Mouse (Mus musculus) hindbrain, embryonic 10.5 days (tissue): Measurements from ENCODE around the gene Ly9. TPM values are rescaled to one million over a fixed set of nuclear protein-coding genes. Genes with fewer than 3 reads are reported as not detected.

Experiments used
- DNase-seq: peaks from one replicate; pipeline ENCODE4 v3.0.0-alpha.2; 2017; ENCODE audit warnings: low spot score
- H3K27ac ChIP-seq: fragments of 300-500 bp; sonication (generic); 2 replicates; pipeline ENCODE4 v1.5.1; 2016; ENCODE audit warnings: mild to moderate bottlenecking, moderate library complexity
- H3K27me3 ChIP-seq: fragments of 300-500 bp; sonication (generic); 2 replicates; pipeline ENCODE4 v1.6.1; 2016; ENCODE audit warnings: mild to moderate bottlenecking; ENCODE audit not compliant: poor library complexity, insufficient read depth, severe bottlenecking
- H3K36me3 ChIP-seq: fragments of 300-500 bp; sonication (generic); 2 replicates; pipeline ENCODE4 v1.6.1; 2016; ENCODE audit warnings: mild to moderate bottlenecking, moderate library complexity
- H3K4me1 ChIP-seq: fragments of 300-500 bp; sonication (generic); replicated peaks from 2 replicates; pipeline ENCODE4 v1.6.1; 2016; ENCODE audit warnings: mild to moderate bottlenecking
- H3K4me3 ChIP-seq: fragments of 300-500 bp; sonication (generic); 2 replicates; pipeline ENCODE4 v1.5.1; 2016; ENCODE audit warnings: mild to moderate bottlenecking, moderate library complexity
- H3K9me3 ChIP-seq: fragments of 300-500 bp; sonication (generic); 2 replicates; pipeline ENCODE4 v1.6.1; 2016; ENCODE audit warnings: mild to moderate bottlenecking, moderate library complexity
- WGBS: fragments of 180-500 bp; shearing (Covaris S2); methylation state at CpG from one replicate; pipeline ENCODE4 v1.1.7; 2016; 5-methylcytosine and 5-hydroxymethylcytosine counted together
- polyA plus RNA-seq: library from polyadenylated mRNA; unstranded; fragments of >200 nt; fragmentation: Nextera tagmentation; extraction: Ambion mirVana; gene quantifications from 2 replicates; pipeline ENCODE4 v1.2.1, GENCODE M21; 2016

Gene Ly9
- polyA plus RNA-seq, 1 experiment from 2014 or later: 0.09 TPM

GRCm38 (mm10) chr1:171627801-171628200 is 20.6 kb upstream of the Ly9 start:
- Histone ChIP-seq H3K27me3 (no peaks in the 10 kb centered on the region), H3K9me3 (no peaks in the 10 kb centered on the region), H3K4me1 (no peaks in the 10 kb centered on the region), H3K27ac (no peak overlapping the region), H3K36me3 (no peaks in the 10 kb centered on the region), H3K4me3 (no peak overlapping the region)
- no peak for DNase-seq
- 88% methylated on average over 3 of the region's 3 CpGs for WGBS

GRCm38 (mm10) chr1:171620091-171620490 is 12.9 kb upstream of the Ly9 start:
- H3K4me3 ChIP-seq: no peak overlapping the region
- no peak for DNase-seq
- WGBS: 90% methylated on average over 6 of the region's 6 CpGs
- no peaks in the 10 kb centered on the region for H3K36me3 ChIP-seq
- no peaks in the 10 kb centered on the region for H3K27me3 ChIP-seq
- no peaks in the 10 kb centered on the region for H3K4me1 ChIP-seq
- no peak overlapping the region for H3K27ac ChIP-seq
- H3K9me3 ChIP-seq: no peaks in the 10 kb centered on the region

- H3K4me1 ChIP-seq: no peaks in the 10 kb centered on the region
- H3K27me3 ChIP-seq: no peaks in the 10 kb centered on the region
- no peaks in the 10 kb centered on the region for H3K36me3 ChIP-seq
- H3K27ac ChIP-seq: no peak overlapping the region
- H3K4me3 ChIP-seq: no peak overlapping the region
- WGBS: 90% methylated on average over 3 of the region's 3 CpGs
- DNase-seq: no peak
- H3K9me3 ChIP-seq: no peaks in the 10 kb centered on the region
Observed at GRCm38 (mm10) chr1:171619645-171620044, 12.4 kb upstream of the Ly9 start.

- H3K9me3 ChIP-seq: no peaks in the 10 kb centered on the region
- no peaks in the 10 kb centered on the region for H3K36me3 ChIP-seq
- H3K27ac ChIP-seq: no peak overlapping the region
- H3K27me3 ChIP-seq: no peaks in the 10 kb centered on the region
- no peak overlapping the region for H3K4me3 ChIP-seq
- no peaks in the 10 kb centered on the region for H3K4me1 ChIP-seq
- WGBS: 85% methylated on average over 8 of the region's 8 CpGs
- no peak for DNase-seq
Observed at GRCm38 (mm10) chr1:171619001-171619400, 11.8 kb upstream of the Ly9 start.

- Histone ChIP-seq H3K27ac (no peak overlapping the region), H3K36me3 (no peaks in the 10 kb centered on the region), H3K4me1 (no peaks in the 10 kb centered on the region), H3K4me3 (no peak overlapping the region), H3K27me3 (no peaks in the 10 kb centered on the region), H3K9me3 (no peaks in the 10 kb centered on the region)
- no peak for DNase-seq
- 82% methylated on average over 11 of the region's 11 CpGs for WGBS
Observed at GRCm38 (mm10) chr1:171616881-171617515, 9.8 kb upstream of the Ly9 start.

- WGBS: 53% methylated on average over 2 of the region's 2 CpGs
Observed at GRCm38 (mm10) chr1:171613962-171614361, 6.8 kb upstream of the Ly9 start.

GRCm38 (mm10) chr1:171610781-171611180 is 3.6 kb upstream of the Ly9 start:
- no peaks in the 10 kb centered on the region for H3K4me1 ChIP-seq
- no peak for DNase-seq
- no peaks in the 10 kb centered on the region for H3K9me3 ChIP-seq
- 34% methylated on average over 1 of the region's 1 CpGs for WGBS
- H3K27me3 ChIP-seq: no peaks in the 10 kb centered on the region
- no peak overlapping the region for H3K27ac ChIP-seq
- no peak overlapping the region for H3K4me3 ChIP-seq
- H3K36me3 ChIP-seq: no peaks in the 10 kb centered on the region

More at GRCm38 (mm10) chr1:171613962-171614361, 6.8 kb upstream of the Ly9 start:
- H3K4me3 ChIP-seq: no peak overlapping the region
- H3K9me3 ChIP-seq: no peaks in the 10 kb centered on the region
- H3K27me3 ChIP-seq: no peaks in the 10 kb centered on the region
- no peak for DNase-seq
- H3K36me3 ChIP-seq: no peaks in the 10 kb centered on the region
- no peak overlapping the region for H3K27ac ChIP-seq
- H3K4me1 ChIP-seq: no peaks in the 10 kb centered on the region

- 83% methylated on average over 2 of the region's 2 CpGs for WGBS
- H3K36me3 ChIP-seq: no peaks in the 10 kb centered on the region
- no peak overlapping the region for H3K4me3 ChIP-seq
- H3K27me3 ChIP-seq: no peaks in the 10 kb centered on the region
- H3K27ac ChIP-seq: no peak overlapping the region
- no peak for DNase-seq
- no peaks in the 10 kb centered on the region for H3K9me3 ChIP-seq
- H3K4me1 ChIP-seq: no peaks in the 10 kb centered on the region
Observed at GRCm38 (mm10) chr1:171610026-171610425, 2.8 kb upstream of the Ly9 start.

- no peak for DNase-seq
- WGBS: 81% methylated on average over 3 of the region's 3 CpGs
Observed at GRCm38 (mm10) chr1:171606656-171607055, 554 bp downstream of the Ly9 start.

GRCm38 (mm10) chr1:171604686-171605085 is 2.5 kb downstream of the Ly9 start:
- H3K36me3 ChIP-seq: no peaks in the 10 kb centered on the region
- H3K27ac ChIP-seq: no peak overlapping the region
- 85% methylated on average over 3 of the region's 3 CpGs for WGBS
- H3K4me3 ChIP-seq: no peak overlapping the region
- H3K4me1 ChIP-seq: no peaks in the 10 kb centered on the region
- no peak for DNase-seq
- H3K27me3 ChIP-seq: no peaks in the 10 kb centered on the region
- no peaks in the 10 kb centered on the region for H3K9me3 ChIP-seq

More at GRCm38 (mm10) chr1:171606656-171607055, 554 bp downstream of the Ly9 start:
- Histone ChIP-seq H3K27me3 (no peaks in the 10 kb centered on the region), H3K36me3 (no peaks in the 10 kb centered on the region), H3K4me1 (no peaks in the 10 kb centered on the region), H3K9me3 (no peaks in the 10 kb centered on the region), H3K27ac (no peak overlapping the region), H3K4me3 (no peak overlapping the region)

- DNase-seq: no peak
- H3K27me3 ChIP-seq: no peaks in the 10 kb centered on the region
- H3K27ac ChIP-seq: no peak overlapping the region
- no peak overlapping the region for H3K4me3 ChIP-seq
- H3K4me1 ChIP-seq: no peaks in the 10 kb centered on the region
- 87% methylated on average over 2 of the region's 2 CpGs for WGBS
- H3K36me3 ChIP-seq: no peaks in the 10 kb centered on the region
- no peaks in the 10 kb centered on the region for H3K9me3 ChIP-seq
Observed at GRCm38 (mm10) chr1:171584584-171584983, 22.6 kb downstream of the Ly9 start.

- DNase-seq: no peak
- Histone ChIP-seq H3K9me3 (no peaks in the 10 kb centered on the region), H3K27ac (no peak overlapping the region), H3K36me3 (no peaks in the 10 kb centered on the region), H3K27me3 (no peaks in the 10 kb centered on the region), H3K4me3 (no peak overlapping the region), H3K4me1 (no peaks in the 10 kb centered on the region)
- 86% methylated on average over 7 of the region's 7 CpGs for WGBS
Observed at GRCm38 (mm10) chr1:171577168-171577567, 30.0 kb downstream of the Ly9 start.

GRCm38 (mm10) chr1:171568436-171568835 is 38.8 kb downstream of the Ly9 start:
- WGBS: 62% methylated on average over 2 of the region's 2 CpGs
- H3K27me3 ChIP-seq: no peaks in the 10 kb centered on the region
- H3K4me3 ChIP-seq: no peak overlapping the region
- H3K27ac ChIP-seq: no peak overlapping the region
- no peak for DNase-seq
- no peaks in the 10 kb centered on the region for H3K4me1 ChIP-seq
- no peaks in the 10 kb centered on the region for H3K36me3 ChIP-seq
- no peaks in the 10 kb centered on the region for H3K9me3 ChIP-seq

- 0 out of 2 replicates have a peak, but pooled peaks cover 1% of the 10 kb centered on the region for H3K4me1 ChIP-seq
- H3K27ac ChIP-seq: no peak overlapping the region
- H3K4me3 ChIP-seq: no peak overlapping the region
- 27% methylated on average over 8 of the region's 8 CpGs for WGBS
- H3K9me3 ChIP-seq: no peaks in the 10 kb centered on the region
- no peaks in the 10 kb centered on the region for H3K27me3 ChIP-seq
- peak; percentile 42 for DNase-seq
- no peaks in the 10 kb centered on the region for H3K36me3 ChIP-seq
Observed at GRCm38 (mm10) chr1:171566777-171567176, 40.4 kb downstream of the Ly9 start.
